ENCODE assay signal across 8 mouse cellular contexts in the genomic region with DNA sequence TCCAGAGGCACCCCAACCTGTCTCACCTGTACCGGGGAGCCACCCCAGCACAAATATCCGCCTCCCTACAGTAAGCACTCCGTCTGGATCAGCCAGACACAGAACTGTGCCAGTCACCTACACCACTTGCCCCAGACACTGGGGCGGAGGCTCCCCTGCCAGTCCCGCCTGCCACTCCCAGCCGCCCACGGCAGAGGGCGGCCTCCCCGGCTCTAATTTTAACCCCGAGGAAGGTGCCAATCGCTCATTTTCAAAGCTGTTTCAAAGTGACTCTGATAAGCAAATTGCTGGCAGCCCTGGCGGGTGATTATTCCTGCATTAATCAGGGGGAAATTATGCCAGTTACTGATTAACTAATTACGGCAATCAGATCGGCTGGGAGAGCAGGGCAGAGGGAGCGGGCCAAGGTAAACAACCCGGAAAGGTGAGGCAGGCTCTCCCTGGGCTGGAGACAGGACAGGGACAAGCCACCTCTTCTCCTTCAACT. TPM values are rescaled to one million over a fixed set of nuclear protein-coding genes. Genes with fewer than 3 reads are reported as not detected.
DNase-seq lines count a peak whose midpoint lies in the region; ATAC-seq and TF ChIP-seq lines count a peak whose summit lies in the region.

No protein-coding gene starts in this region.

- no peak for TF ChIP-seq POLR2A in thymus, adult 2 months (IDR thresholded peaks at IDR 0.05; ENCODE audit: control insufficient read depth, extremely low read depth, insufficient read depth, low read length, poor library complexity)

- DNase-seq in adrenal gland, adult (ENCODE audit: inconsistent age in 2 of 2, low spot score in 1 of 2), result peak; percentile 9 to 36
- no peak for DNase-seq in adrenal gland, postnatal 4 days (ENCODE audit: low spot score in 2 of 2)
- DNase-seq in thymus, adult 2 months, result peak; percentile 35
- DNase-seq in thymus, adult 18-20 months, result no peak
- DNase-seq in heart, embryonic 10.5 days (ENCODE audit: low spot score), result no peak
- DNase-seq in liver, postnatal 0 days, result peak; percentile 55
- peak; percentile 38 to 40 for DNase-seq in thymus, postnatal 36 days

- no peak overlapping the region for H3K27ac ChIP-seq in thymus, adult 2 months (ENCODE audit: control insufficient read depth, insufficient read depth, low read length)
- H3K27ac ChIP-seq in heart, embryonic 10.5 days, result 0 out of 2 replicates have a peak overlapping the region, but pooled peaks have one; percentile 30
- H3K27ac ChIP-seq in kidney, embryonic 15.5 days, result no peak overlapping the region
- H3K27ac ChIP-seq in liver, postnatal 0 days (ENCODE audit: low read depth), result no peak overlapping the region

- 0 out of 2 replicates have a peak, but pooled peaks have one; percentile 46 for ATAC-seq in kidney, embryonic 15.5 days (replicated peaks; ENCODE audit: low FRiP score)
- peak; percentile 57 for ATAC-seq in liver, postnatal 0 days

- H3K9me3 ChIP-seq in heart, embryonic 10.5 days, result no peaks in the 10 kb centered on the region
- H3K9me3 ChIP-seq in kidney, embryonic 15.5 days (replicated peaks), result no peaks in the 10 kb centered on the region
- no peaks in the 10 kb centered on the region for H3K9me3 ChIP-seq in liver, postnatal 0 days (ENCODE audit: low read length)

- H3K36me3 ChIP-seq in thymus, adult 2 months (ENCODE audit: control insufficient read depth, insufficient read depth, low read length), result no peaks in the 10 kb centered on the region
- H3K36me3 ChIP-seq in heart, embryonic 10.5 days, result no peaks in the 10 kb centered on the region
- no peaks in the 10 kb centered on the region for H3K36me3 ChIP-seq in kidney, embryonic 15.5 days
- no peaks in the 10 kb centered on the region for H3K36me3 ChIP-seq in liver, postnatal 0 days (replicated peaks; ENCODE audit: insufficient read depth, low read length)

- TF ChIP-seq CTCF in thymus, adult 2 months (IDR thresholded peaks at IDR 0.05; ENCODE audit: borderline replicate concordance, control insufficient read depth, extremely low read depth, insufficient read depth, low read length, poor library complexity), result 0 out of 2 replicates have a peak, but pooled peaks have one; percentile 29
- TF ChIP-seq CTCF in liver, postnatal 0 days (IDR thresholded peaks at IDR 0.05; ENCODE audit: low read depth), result peak; percentile 35; the same call in 1 of the 2 replicates

- TF ChIP-seq EP300 in liver, postnatal 0 days (IDR thresholded peaks at IDR 0.05; ENCODE audit: low read depth), result 0 out of 2 replicates have a peak, but pooled peaks have one; percentile 44

- H3K4me3 ChIP-seq in thymus, adult 2 months (ENCODE audit: control insufficient read depth, insufficient read depth, low read length), result no peak overlapping the region
- H3K4me3 ChIP-seq in heart, embryonic 10.5 days, result peak overlapping the region; percentile 36
- H3K4me3 ChIP-seq in kidney, embryonic 15.5 days (replicated peaks), result 0 out of 2 replicates have a peak overlapping the region, but pooled peaks have one; percentile 5
- peak overlapping the region; percentile 26; the same call in 1 of the 2 replicates for H3K4me3 ChIP-seq in liver, postnatal 0 days (ENCODE audit: low read depth, low read length)

- H3K4me2 ChIP-seq in kidney, embryonic 15.5 days, result peak overlapping the region; percentile 25
- peak overlapping the region; percentile 62 for H3K4me2 ChIP-seq in liver, postnatal 0 days (ENCODE audit: low read depth, low read length)

- WGBS in thymus, adult 2 months, result 47% methylated on average over 16 of the region's 16 CpGs
- WGBS in heart, embryonic 10.5 days, result 13% methylated on average over 16 of the region's 16 CpGs
- 23% methylated on average over 16 of the region's 16 CpGs for WGBS in kidney, embryonic 15.5 days
- 19% methylated on average over 16 of the region's 16 CpGs for WGBS in liver, postnatal 0 days (ENCODE audit: insufficient replicate concordance)

- H3K27me3 ChIP-seq in thymus, adult 2 months (ENCODE audit: control insufficient read depth, insufficient read depth, low read length), result no peaks in the 10 kb centered on the region
- peaks cover 27% of the 10 kb centered on the region for H3K27me3 ChIP-seq in heart, embryonic 10.5 days (ENCODE audit: insufficient read depth, poor library complexity, severe bottlenecking)
- H3K27me3 ChIP-seq in kidney, embryonic 15.5 days, result peaks cover 12% of the 10 kb centered on the region; the same call in 1 of the 2 replicates
- H3K27me3 ChIP-seq in liver, postnatal 0 days (ENCODE audit: insufficient read depth, low read length), result 0 out of 2 replicates have a peak, but pooled peaks cover 3% of the 10 kb centered on the region

- no peaks in the 10 kb centered on the region for H3K4me1 ChIP-seq in thymus, adult 2 months (replicated peaks; ENCODE audit: control insufficient read depth, insufficient read depth, low read length)
- peaks cover 15% of the 10 kb centered on the region for H3K4me1 ChIP-seq in heart, embryonic 10.5 days
- peaks cover 16% of the 10 kb centered on the region; the same call in 1 of the 2 replicates for H3K4me1 ChIP-seq in kidney, embryonic 15.5 days
- H3K4me1 ChIP-seq in liver, postnatal 0 days (ENCODE audit: insufficient read depth), result peaks cover 7% of the 10 kb centered on the region; the same call in 1 of the 2 replicates

- H3K9ac ChIP-seq in kidney, embryonic 15.5 days, result no peak overlapping the region
- no peak overlapping the region for H3K9ac ChIP-seq in liver, postnatal 0 days (replicated peaks)

RNA-seq across cellular contexts. Expression of a gene that starts 41.1 kb away (rescaled TPM):
- 1 to 10 TPM; 3.1 to 6.8 TPM for total RNA-seq in adrenal gland, postnatal 4 days (2021)
- 11.8 and 16.1 TPM in 2 replicates for polyA plus RNA-seq in thymus, adult 2 months (2012; rRNA removed)
- 1.7 and 3.5 TPM in 2 replicates for polyA plus RNA-seq in heart, embryonic 10.5 days (2016; fragmentation: Nextera tagmentation; extraction: Ambion mirVana)
- polyA plus RNA-seq in kidney, embryonic 15.5 days (2015; fragmentation: Nextera tagmentation; extraction: Ambion mirVana), result 1.0 and 2.1 TPM in 2 replicates
- 2.0 and 2.2 TPM in 2 replicates for polyA plus RNA-seq in liver, postnatal 0 days (2015; fragmentation: Nextera tagmentation; extraction: Ambion mirVana)

Comparison
In these comparisons a context has a peak if more than half of its experiments do, and no peak if none do; other contexts are left out.
1. DNase-seq: peak in adrenal gland, adult (2 of 2), thymus, adult 2 months (single experiment), liver, postnatal 0 days (single experiment) and thymus, postnatal 36 days (2 of 2); none in adrenal gland, postnatal 4 days (0 of 2), thymus, adult 18-20 months (0 of 2) and heart, embryonic 10.5 days (single experiment).